Mouse (Mus musculus): ENCODE measurements around the gene Mical2. TPM values are rescaled to one million over a fixed set of nuclear protein-coding genes. Genes with fewer than 3 reads are reported as not detected.

Gene Mical2
- polyA plus RNA-seq, 1 experiment from 2014 or later = 2.5 TPM

DNA sequence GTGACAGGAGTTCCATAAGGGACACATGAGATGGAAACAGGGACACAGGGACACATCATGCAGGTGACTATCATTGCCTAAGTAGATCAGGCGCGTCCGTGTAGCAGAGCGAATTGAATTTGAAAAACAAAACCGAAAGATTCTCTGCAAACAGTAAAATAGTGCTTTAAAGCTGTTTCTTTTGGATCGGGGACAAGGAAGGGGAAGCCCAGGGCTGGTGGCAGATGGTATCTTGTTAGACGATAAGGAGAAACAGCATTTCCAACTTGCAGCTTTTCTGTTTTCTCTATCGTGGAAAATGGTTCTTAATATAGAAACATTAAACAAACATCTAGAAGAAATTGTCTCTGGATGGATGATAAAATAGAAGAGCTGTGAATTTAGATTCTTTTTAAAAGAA is 179.9 kb downstream of the Mical2 start:
- ATAC-seq (replicated peaks; ENCODE audit: insufficient number of reproducible peaks, low FRiP score, low TSS enrichment, low read depth) = no peak
- no peaks in the 10 kb centered on the region for H3K27me3 ChIP-seq (ENCODE audit: control insufficient read depth, insufficient read depth, low read length)

DNA sequence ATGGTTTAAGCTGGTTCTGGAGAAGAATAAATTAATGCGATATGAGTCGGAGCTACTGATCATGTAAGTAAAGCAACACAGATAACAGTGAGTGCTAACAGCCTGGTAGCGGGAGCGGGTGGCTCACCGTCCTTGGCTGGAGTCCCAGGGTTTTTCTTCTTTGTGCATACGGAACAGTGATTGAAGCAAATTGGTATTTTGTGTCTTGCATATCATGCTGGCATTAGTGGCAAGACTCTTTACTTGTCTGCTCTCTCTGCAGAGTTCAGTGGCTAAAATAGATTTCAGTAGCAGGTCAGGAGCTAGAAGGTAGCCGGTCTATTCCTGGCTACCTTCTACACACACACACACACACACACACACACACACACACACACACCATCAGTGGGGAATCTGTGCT is 181.9 kb downstream of the Mical2 start:
- H3K4me1 ChIP-seq (ENCODE audit: control insufficient read depth, insufficient read depth, low read length) = no peaks in the 10 kb centered on the region
- ATAC-seq (replicated peaks; ENCODE audit: insufficient number of reproducible peaks, low FRiP score, low TSS enrichment, low read depth) (no peak), DNase-seq (ENCODE audit: low spot score) (no peak)
- H3K27ac ChIP-seq (replicated peaks; ENCODE audit: low read depth, low read length) = no peak overlapping the region
- no peak overlapping the region for H3K4me3 ChIP-seq (ENCODE audit: low read depth, low read length)
- 82% methylated on average over 7 of the region's 7 CpGs for WGBS
- no peaks in the 10 kb centered on the region for H3K27me3 ChIP-seq (ENCODE audit: control insufficient read depth, insufficient read depth, low read length)
- H3K9me3 ChIP-seq (replicated peaks; ENCODE audit: control insufficient read depth, low read length) = no peaks in the 10 kb centered on the region
- no peak overlapping the region for H3K4me2 ChIP-seq (ENCODE audit: low read depth, low read length)
- no peaks in the 10 kb centered on the region for H3K36me3 ChIP-seq (replicated peaks; ENCODE audit: control insufficient read depth, insufficient read depth, low read depth, low read length)
- H3K9ac ChIP-seq (replicated peaks; ENCODE audit: low read length) = no peak overlapping the region

More for the DNA sequence above, 179.9 kb downstream of the Mical2 start:
- Histone ChIP-seq H3K36me3 (replicated peaks; ENCODE audit: control insufficient read depth, insufficient read depth, low read depth, low read length) (no peaks in the 10 kb centered on the region), H3K4me1 (ENCODE audit: control insufficient read depth, insufficient read depth, low read length) (no peaks in the 10 kb centered on the region), H3K9me3 (replicated peaks; ENCODE audit: control insufficient read depth, low read length) (no peaks in the 10 kb centered on the region), H3K9ac (replicated peaks; ENCODE audit: low read length) (no peak overlapping the region), H3K4me2 (ENCODE audit: low read depth, low read length) (no peak overlapping the region), H3K27ac (replicated peaks; ENCODE audit: low read depth, low read length) (no peak overlapping the region), H3K4me3 (ENCODE audit: low read depth, low read length) (no peak overlapping the region)
- WGBS = 81% methylated on average over 8 of the region's 8 CpGs
- DNase-seq (ENCODE audit: low spot score) = no peak

DNA sequence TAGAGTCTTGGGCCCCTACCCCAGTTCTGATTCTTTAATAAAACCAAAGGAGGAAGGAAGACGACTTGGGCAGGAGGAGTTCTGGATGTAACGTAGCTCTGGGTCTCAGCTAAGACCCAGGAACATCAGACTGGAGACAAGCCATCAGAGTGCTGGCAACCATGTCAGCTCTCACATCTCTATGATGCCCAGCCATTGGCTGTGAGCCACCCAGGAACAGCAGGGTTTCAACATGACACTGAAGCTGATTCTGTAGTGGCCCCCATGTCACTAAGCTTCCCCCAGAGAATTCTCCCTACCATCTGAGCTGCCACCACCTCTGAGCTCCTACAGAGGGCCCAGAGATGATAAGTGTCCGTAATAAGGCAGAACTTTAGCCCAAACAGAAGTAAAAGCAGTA is 184.3 kb downstream of the Mical2 start:
- H3K4me3 ChIP-seq (ENCODE audit: low read depth, low read length) = no peak overlapping the region
- H3K4me2 ChIP-seq (ENCODE audit: low read depth, low read length) = no peak overlapping the region
- H3K9me3 ChIP-seq (replicated peaks; ENCODE audit: control insufficient read depth, low read length) = no peaks in the 10 kb centered on the region
- WGBS = 85% methylated on average over 3 of the region's 3 CpGs
- H3K9ac ChIP-seq (replicated peaks; ENCODE audit: low read length) = no peak overlapping the region
- no peaks in the 10 kb centered on the region for H3K4me1 ChIP-seq (ENCODE audit: control insufficient read depth, insufficient read depth, low read length)
- H3K27me3 ChIP-seq (ENCODE audit: control insufficient read depth, insufficient read depth, low read length) = no peaks in the 10 kb centered on the region
- ATAC-seq (replicated peaks; ENCODE audit: insufficient number of reproducible peaks, low FRiP score, low TSS enrichment, low read depth) = no peak
- H3K36me3 ChIP-seq (replicated peaks; ENCODE audit: control insufficient read depth, insufficient read depth, low read depth, low read length) = no peaks in the 10 kb centered on the region
- no peak for DNase-seq (ENCODE audit: low spot score)
- H3K27ac ChIP-seq (replicated peaks; ENCODE audit: low read depth, low read length) = no peak overlapping the region

DNA sequence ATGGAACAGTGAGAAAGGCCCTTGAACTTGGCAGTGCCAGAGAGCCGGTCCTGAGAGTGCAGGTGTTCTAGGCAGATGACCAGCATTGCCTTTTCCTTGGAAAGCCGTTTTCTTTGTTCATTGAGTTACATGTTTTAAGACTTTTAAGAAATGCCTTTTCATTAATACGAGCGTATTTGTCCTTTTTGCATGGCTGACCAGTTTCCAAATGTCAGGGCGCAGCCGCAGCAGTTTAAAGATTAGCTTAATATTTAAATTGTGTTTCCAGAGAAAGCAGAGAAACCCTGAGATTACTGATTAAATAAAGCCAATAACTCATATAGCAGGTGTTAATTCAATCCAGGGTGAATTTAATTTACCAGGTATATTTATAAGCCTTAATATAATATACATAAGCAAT is 187.6 kb downstream of the Mical2 start:
- no peak overlapping the region for H3K27ac ChIP-seq (replicated peaks; ENCODE audit: low read depth, low read length)
- ATAC-seq (replicated peaks; ENCODE audit: insufficient number of reproducible peaks, low FRiP score, low TSS enrichment, low read depth) (no peak), DNase-seq (ENCODE audit: low spot score) (no peak)
- H3K9ac ChIP-seq (replicated peaks; ENCODE audit: low read length) = no peak overlapping the region
- no peak overlapping the region for H3K4me3 ChIP-seq (ENCODE audit: low read depth, low read length)
- no peaks in the 10 kb centered on the region for H3K9me3 ChIP-seq (replicated peaks; ENCODE audit: control insufficient read depth, low read length)
- no peaks in the 10 kb centered on the region for H3K36me3 ChIP-seq (replicated peaks; ENCODE audit: control insufficient read depth, insufficient read depth, low read depth, low read length)
- H3K4me1 ChIP-seq (ENCODE audit: control insufficient read depth, insufficient read depth, low read length) = peaks cover 7% of the 10 kb centered on the region
- 83% methylated on average over 6 of the region's 6 CpGs for WGBS
- H3K27me3 ChIP-seq (ENCODE audit: control insufficient read depth, insufficient read depth, low read length) = no peaks in the 10 kb centered on the region; the same call in 1 of the 2 replicates
- H3K4me2 ChIP-seq (ENCODE audit: low read depth, low read length) = no peak overlapping the region

DNA sequence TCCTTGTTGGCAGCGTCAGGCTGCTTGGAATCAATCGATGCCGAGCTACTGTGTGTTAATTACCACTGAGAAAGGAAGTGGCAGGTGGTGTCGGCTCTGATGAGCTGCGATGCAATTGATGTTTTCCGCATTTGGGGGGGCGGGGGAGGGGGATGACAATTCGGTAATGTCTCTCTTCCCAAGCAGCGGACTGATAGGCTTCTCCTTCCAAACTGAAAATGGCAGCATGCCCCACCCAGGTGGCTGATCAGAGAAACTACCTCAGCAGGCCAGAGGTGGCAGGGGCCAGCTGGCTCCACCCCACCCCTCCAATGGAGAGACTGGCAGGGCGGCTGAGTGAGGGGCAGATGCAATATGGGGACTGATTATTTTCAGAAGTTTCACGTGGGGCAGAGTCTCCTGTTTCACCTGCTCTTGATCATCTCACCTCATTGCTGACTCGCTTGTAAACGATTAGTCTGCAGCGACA is 190.4 kb downstream of the Mical2 start:
- no peaks in the 10 kb centered on the region; the same call in 1 of the 2 replicates for H3K27me3 ChIP-seq (ENCODE audit: control insufficient read depth, insufficient read depth, low read length)
- 0 out of 2 replicates have a peak, but pooled peaks have one; percentile 29 for ATAC-seq (replicated peaks; ENCODE audit: insufficient number of reproducible peaks, low FRiP score, low TSS enrichment, low read depth)
- no peak overlapping the region for H3K4me3 ChIP-seq (ENCODE audit: low read depth, low read length)
- no peaks in the 10 kb centered on the region for H3K9me3 ChIP-seq (replicated peaks; ENCODE audit: control insufficient read depth, low read length)
- WGBS = 17% methylated on average over 14 of the region's 14 CpGs
- peak; percentile 44 for DNase-seq (ENCODE audit: low spot score)
- H3K4me2 ChIP-seq (ENCODE audit: low read depth, low read length) = peak overlapping the region; percentile 7; the same call in 1 of the 2 replicates
- peak overlapping the region; percentile 35; the same call in 1 of the 2 replicates for H3K27ac ChIP-seq (replicated peaks; ENCODE audit: low read depth, low read length)
- peaks cover 7% of the 10 kb centered on the region for H3K4me1 ChIP-seq (ENCODE audit: control insufficient read depth, insufficient read depth, low read length)
- H3K36me3 ChIP-seq (replicated peaks; ENCODE audit: control insufficient read depth, insufficient read depth, low read depth, low read length) = no peaks in the 10 kb centered on the region
- H3K9ac ChIP-seq (replicated peaks; ENCODE audit: low read length) = no peak overlapping the region

DNA sequence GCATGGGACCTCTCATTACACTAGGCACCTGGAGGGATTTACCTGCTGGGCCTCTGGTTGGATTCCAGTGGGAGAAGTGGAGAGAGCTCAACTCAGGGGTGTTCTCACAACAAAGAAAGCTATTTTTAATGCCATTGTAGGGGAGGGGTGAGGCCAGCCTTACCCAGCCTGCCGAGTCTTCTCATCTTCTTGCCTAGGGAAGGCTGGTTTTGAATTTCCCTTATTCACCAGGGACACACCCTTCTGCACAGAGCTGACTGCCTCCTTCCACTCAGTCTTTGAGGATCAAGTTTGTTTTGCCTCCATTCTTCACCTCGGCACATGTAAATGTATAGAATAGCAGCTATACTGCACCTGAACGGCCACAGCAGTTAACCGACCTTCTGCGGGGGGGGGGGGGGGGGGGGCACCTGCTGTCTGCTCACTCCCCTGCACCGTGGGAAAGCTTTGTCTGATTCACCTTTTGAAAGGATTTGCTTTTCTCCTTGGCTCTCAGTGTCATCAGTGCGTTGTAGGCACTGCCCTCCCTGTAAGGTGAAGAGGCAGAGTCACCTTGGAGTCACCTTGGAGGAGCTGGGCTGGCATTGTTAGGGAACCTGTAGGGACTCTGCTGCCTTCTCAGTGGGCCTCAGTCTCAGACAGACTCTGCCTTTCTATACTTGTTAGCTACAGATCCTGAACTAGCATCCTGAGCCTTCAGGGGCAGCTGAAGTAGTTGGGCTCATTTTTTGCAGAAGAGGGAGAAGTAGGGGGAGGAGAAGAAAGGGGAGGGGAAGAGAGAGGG is 191.3 kb downstream of the Mical2 start:
- DNase-seq (ENCODE audit: low spot score) = peak; percentile 50
- 14% methylated on average over 5 of the region's 7 CpGs for WGBS
- peak overlapping the region; percentile 15; the same call in 1 of the 2 replicates for H3K4me2 ChIP-seq (ENCODE audit: low read depth, low read length)

DNA sequence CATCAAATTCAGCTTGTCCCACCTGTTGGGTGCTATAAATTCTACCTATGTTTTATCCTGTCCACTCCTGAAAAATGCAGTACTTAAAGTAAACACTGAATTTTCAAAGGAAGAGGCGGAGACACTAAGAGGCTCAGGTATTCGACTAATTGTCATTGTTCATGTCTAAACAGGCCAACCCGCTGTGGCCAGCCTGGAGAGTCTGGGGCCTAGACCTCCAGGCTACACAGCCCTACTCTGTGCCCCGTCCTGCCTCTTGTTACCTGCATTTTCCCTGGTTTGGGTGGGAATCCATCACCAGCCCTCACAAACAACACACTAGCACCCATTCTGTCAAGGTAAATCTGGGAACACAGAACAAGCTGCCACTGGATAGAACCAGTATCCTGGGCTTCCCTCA is 191.9 kb downstream of the Mical2 start:
- no peak overlapping the region for H3K9ac ChIP-seq (replicated peaks; ENCODE audit: low read length)
- DNase-seq (ENCODE audit: low spot score) (no peak), ATAC-seq (replicated peaks; ENCODE audit: insufficient number of reproducible peaks, low FRiP score, low TSS enrichment, low read depth) (no peak)
- H3K4me3 ChIP-seq (ENCODE audit: low read depth, low read length) = no peak overlapping the region
- H3K36me3 ChIP-seq (replicated peaks; ENCODE audit: control insufficient read depth, insufficient read depth, low read depth, low read length) = no peaks in the 10 kb centered on the region
- no peaks in the 10 kb centered on the region; the same call in 1 of the 2 replicates for H3K27me3 ChIP-seq (ENCODE audit: control insufficient read depth, insufficient read depth, low read length)
- H3K9me3 ChIP-seq (replicated peaks; ENCODE audit: control insufficient read depth, low read length) = no peaks in the 10 kb centered on the region
- peaks cover 7% of the 10 kb centered on the region for H3K4me1 ChIP-seq (ENCODE audit: control insufficient read depth, insufficient read depth, low read length)
- H3K4me2 ChIP-seq (ENCODE audit: low read depth, low read length) = no peak overlapping the region
- 65% methylated on average over 4 of the region's 4 CpGs for WGBS
- H3K27ac ChIP-seq (replicated peaks; ENCODE audit: low read depth, low read length) = no peak overlapping the region

More for the DNA sequence above, 191.3 kb downstream of the Mical2 start:
- ATAC-seq (replicated peaks; ENCODE audit: insufficient number of reproducible peaks, low FRiP score, low TSS enrichment, low read depth) = peak; percentile 53; the same call in 1 of the 2 replicates
- Histone ChIP-seq H3K9me3 (replicated peaks; ENCODE audit: control insufficient read depth, low read length) (no peaks in the 10 kb centered on the region), H3K36me3 (replicated peaks; ENCODE audit: control insufficient read depth, insufficient read depth, low read depth, low read length) (no peaks in the 10 kb centered on the region), H3K4me1 (ENCODE audit: control insufficient read depth, insufficient read depth, low read length) (peaks cover 7% of the 10 kb centered on the region), H3K27me3 (ENCODE audit: control insufficient read depth, insufficient read depth, low read length) (no peaks in the 10 kb centered on the region; the same call in 1 of the 2 replicates), H3K9ac (replicated peaks; ENCODE audit: low read length) (no peak overlapping the region), H3K27ac (replicated peaks; ENCODE audit: low read depth, low read length) (peak overlapping the region; percentile 17; the same call in 1 of the 2 replicates), H3K4me3 (ENCODE audit: low read depth, low read length) (no peak overlapping the region)

DNA sequence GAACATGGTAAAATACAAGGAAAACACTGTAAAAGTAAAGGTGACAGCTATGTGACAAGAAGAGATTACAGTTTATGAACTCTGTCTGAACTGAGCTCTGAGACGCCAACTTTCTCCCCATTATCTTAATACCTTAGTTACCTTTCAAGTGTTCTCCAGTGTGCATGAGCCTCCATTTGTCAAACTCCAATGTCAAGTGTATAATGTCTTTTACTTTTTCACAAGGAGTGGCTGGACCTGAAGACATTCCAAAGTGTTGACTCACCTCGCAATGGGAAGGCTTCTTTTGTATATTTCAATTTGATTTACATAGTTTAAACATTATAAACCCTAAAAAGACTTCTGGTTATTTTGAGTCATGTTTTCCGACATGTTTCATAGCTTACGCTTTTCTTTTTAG is 197.8 kb downstream of the Mical2 start:
- WGBS = 85% methylated on average over 4 of the region's 4 CpGs
- Histone ChIP-seq H3K9ac (replicated peaks; ENCODE audit: low read length) (no peak overlapping the region), H3K4me3 (ENCODE audit: low read depth, low read length) (no peak overlapping the region), H3K36me3 (replicated peaks; ENCODE audit: control insufficient read depth, insufficient read depth, low read depth, low read length) (no peaks in the 10 kb centered on the region), H3K4me2 (ENCODE audit: low read depth, low read length) (no peak overlapping the region), H3K9me3 (replicated peaks; ENCODE audit: control insufficient read depth, low read length) (no peaks in the 10 kb centered on the region), H3K27me3 (ENCODE audit: control insufficient read depth, insufficient read depth, low read length) (no peaks in the 10 kb centered on the region), H3K4me1 (ENCODE audit: control insufficient read depth, insufficient read depth, low read length) (peaks cover 4% of the 10 kb centered on the region; the same call in 1 of the 2 replicates), H3K27ac (replicated peaks; ENCODE audit: low read depth, low read length) (no peak overlapping the region)
- ATAC-seq (replicated peaks; ENCODE audit: insufficient number of reproducible peaks, low FRiP score, low TSS enrichment, low read depth) (no peak), DNase-seq (ENCODE audit: low spot score) (no peak)

Data from embryonic facial prominence, embryonic 11.5 days (tissue).